In the genomic region with DNA sequence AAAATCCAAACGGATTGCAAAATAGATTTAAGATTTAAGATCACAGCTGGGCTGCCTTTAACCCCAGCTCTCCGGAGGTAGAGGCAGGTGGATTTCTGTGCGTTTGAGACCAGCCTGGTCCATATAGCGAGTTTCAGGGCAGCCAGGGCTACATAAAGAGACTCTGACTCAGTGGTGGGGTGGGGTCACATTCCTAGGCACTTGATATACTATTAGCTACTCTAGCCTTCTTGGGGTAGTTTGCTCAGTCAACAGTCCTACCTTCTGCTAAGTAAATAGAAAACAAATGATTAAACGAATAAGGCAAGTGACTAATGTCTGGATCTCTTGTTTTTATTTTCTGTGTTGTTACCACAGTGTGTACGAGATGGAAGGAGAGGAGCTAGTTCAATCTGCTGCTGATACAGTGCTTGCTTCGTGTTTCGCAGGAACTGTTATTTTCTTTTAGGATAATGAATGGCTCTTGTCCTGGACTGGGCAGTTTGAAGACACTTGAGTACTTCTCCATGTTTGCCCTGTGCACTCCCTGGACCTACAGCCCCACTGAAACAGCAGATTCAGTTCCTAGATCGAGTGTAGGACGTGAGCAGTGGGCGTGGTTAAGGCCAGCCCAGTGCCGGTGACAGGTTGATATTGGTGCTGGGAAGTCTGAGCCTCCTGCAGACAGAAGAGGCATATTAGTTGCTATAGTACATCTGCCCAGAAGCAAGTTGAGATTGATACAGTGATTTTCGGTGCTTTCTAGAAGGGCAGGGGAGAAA, we compare ENCODE assay signal across 17 mouse cellular contexts. TPM values are rescaled to one million over a fixed set of nuclear protein-coding genes. Genes with fewer than 3 reads are reported as not detected.
DNase-seq lines count a peak whose midpoint lies in the region; ATAC-seq and TF ChIP-seq lines count a peak whose summit lies in the region.
"Had no signal": no experiment of that assay in that cellular context is flagged by ENCODE, and none has a peak within 500 bp of the region (broad histone marks: within the 10 kb centered on the region; RNA-seq: fewer than 3 reads in every experiment).

No protein-coding gene starts in this region.

- ATAC-seq in heart, embryonic 15.5 days (replicated peaks; ENCODE audit: insufficient number of reproducible peaks, insufficient read depth, low FRiP score, low read depth), result no peak
- no peak for ATAC-seq in erythroid progenitor cell, adult 5-6 weeks (replicated peaks; ENCODE audit: low FRiP score, poor library complexity, severe bottlenecking)
- ATAC-seq: forebrain, postnatal 0 days; inflammation-experienced regulatory T-cells, adult 6 months; Patski had no signal

- no peak overlapping the region for H3K27ac ChIP-seq in heart, embryonic 15.5 days
- no peak overlapping the region for H3K27ac ChIP-seq in heart, embryonic 10.5 days
- H3K27ac ChIP-seq in embryonic facial prominence, embryonic 10.5 days (replicated peaks), result no peak overlapping the region
- H3K27ac ChIP-seq: gastrocnemius, adult 2 months had no signal

- TF ChIP-seq CTCF in lung, adult 2 months (IDR thresholded peaks at IDR 0.05; ENCODE audit: insufficient read depth, low read length), result no peak

- no peaks in the 10 kb centered on the region for H3K36me3 ChIP-seq in heart, embryonic 15.5 days
- no peaks in the 10 kb centered on the region for H3K36me3 ChIP-seq in heart, embryonic 10.5 days
- H3K36me3 ChIP-seq in megakaryocyte, embryonic 14.5 days (replicated peaks; ENCODE audit: low read length), result no peaks in the 10 kb centered on the region
- H3K36me3 ChIP-seq in embryonic facial prominence, embryonic 10.5 days (replicated peaks), result no peaks in the 10 kb centered on the region

- TF ChIP-seq POLR2A in lung, adult 2 months (IDR thresholded peaks at IDR 0.05; ENCODE audit: borderline replicate concordance, extremely low read depth, low read depth, low read length), result no peak

- 0 out of 2 replicates have a peak overlapping the region, but pooled peaks have one; percentile 30 for H3K4me2 ChIP-seq in heart, embryonic 15.5 days

- H3K27me3 ChIP-seq in heart, embryonic 15.5 days, result no peaks in the 10 kb centered on the region; the same call in 1 of the 2 replicates
- no peaks in the 10 kb centered on the region for H3K27me3 ChIP-seq in heart, embryonic 10.5 days (ENCODE audit: insufficient read depth, poor library complexity, severe bottlenecking)
- H3K27me3 ChIP-seq in megakaryocyte, embryonic 14.5 days (replicated peaks), result peaks cover 20% of the 10 kb centered on the region
- peaks cover 9% of the 10 kb centered on the region for H3K27me3 ChIP-seq in embryonic facial prominence, embryonic 10.5 days (replicated peaks; ENCODE audit: low read depth, poor library complexity, severe bottlenecking)

- H3K4me3 ChIP-seq in heart, embryonic 15.5 days, result no peak overlapping the region
- no peak overlapping the region for H3K4me3 ChIP-seq in heart, embryonic 10.5 days
- H3K4me3 ChIP-seq in lung, adult 2 months (replicated peaks; ENCODE audit: extremely low read depth, low read depth, low read length), result no peak overlapping the region
- peak overlapping the region; percentile 38 for H3K4me3 ChIP-seq in megakaryocyte, embryonic 14.5 days (replicated peaks)
- H3K4me3 ChIP-seq in embryonic facial prominence, embryonic 10.5 days, result no peak overlapping the region
- H3K4me3 ChIP-seq: gastrocnemius, adult 2 months had no signal

- H3K9ac ChIP-seq in heart, embryonic 15.5 days, result no peak overlapping the region
- H3K9ac ChIP-seq: forebrain, postnatal 0 days had no signal

- no peak for DNase-seq in heart, embryonic 10.5 days (ENCODE audit: low spot score)
- DNase-seq in A20 (ENCODE audit: low read depth, low spot score) (peak; percentile 2), adipocyte (ENCODE audit: low spot score) (no peak)
- DNase-seq in lung, adult 2 months, result peak; percentile 20
- no peak for DNase-seq in embryonic facial prominence, embryonic 10.5 days (ENCODE audit: low spot score)
- DNase-seq: cerebellum, adult 9-11 months; embryo, embryonic 11 days; forebrain, postnatal 0 days; gastrocnemius, adult 2 months; kidney, postnatal 25 days; retina, postnatal 1 day; thymus, postnatal 25 days had no signal

- peaks cover 5% of the 10 kb centered on the region for H3K4me1 ChIP-seq in heart, embryonic 15.5 days (replicated peaks)
- H3K4me1 ChIP-seq in heart, embryonic 10.5 days, result no peaks in the 10 kb centered on the region
- H3K4me1 ChIP-seq in lung, adult 2 months (ENCODE audit: control insufficient read depth, insufficient read depth, low read length), result no peaks in the 10 kb centered on the region
- no peaks in the 10 kb centered on the region for H3K4me1 ChIP-seq in megakaryocyte, embryonic 14.5 days
- H3K4me1 ChIP-seq in embryonic facial prominence, embryonic 10.5 days, result no peaks in the 10 kb centered on the region

- WGBS in heart, embryonic 15.5 days, result 58% methylated on average over 13 of the region's 13 CpGs
- 63% methylated on average over 13 of the region's 13 CpGs for WGBS in heart, embryonic 10.5 days
- WGBS in lung, adult 2 months, result 51% methylated on average over 13 of the region's 13 CpGs
- 79% methylated on average over 13 of the region's 13 CpGs for WGBS in embryonic facial prominence, embryonic 10.5 days

- H3K9me3 ChIP-seq in heart, embryonic 15.5 days (replicated peaks), result no peaks in the 10 kb centered on the region
- no peaks in the 10 kb centered on the region for H3K9me3 ChIP-seq in heart, embryonic 10.5 days
- peaks cover 7% of the 10 kb centered on the region for H3K9me3 ChIP-seq in megakaryocyte, embryonic 14.5 days
- H3K9me3 ChIP-seq in embryonic facial prominence, embryonic 10.5 days, result no peaks in the 10 kb centered on the region

RNA-seq across cellular contexts. Expression of a gene that starts 6.9 kb away (rescaled TPM):
- 102 and 121 TPM in 2 replicates for polyA plus RNA-seq in heart, embryonic 15.5 days (2015; fragmentation: Nextera tagmentation; extraction: Ambion mirVana)
- polyA plus RNA-seq in heart, embryonic 10.5 days (2016; fragmentation: Nextera tagmentation; extraction: Ambion mirVana), result 52.2 and 82.7 TPM in 2 replicates
- 4.7 and 6.1 TPM in 2 replicates for polyA plus RNA-seq in lung, adult 2 months (2012; rRNA removed)
- not detected in 2 replicates for polyA plus RNA-seq in megakaryocyte, embryonic 14.5 days (2012; ENCODE audit: insufficient read depth, low replicate concordance)
- polyA plus RNA-seq in embryonic facial prominence, embryonic 10.5 days (2016; fragmentation: Nextera tagmentation; extraction: Ambion mirVana), result 5.5 and 5.7 TPM in 2 replicates
- total RNA-seq in erythroid progenitor cell, adult 5-6 weeks (2015; ENCODE audit: low replicate concordance), result not detected in 2 replicates
- total RNA-seq in erythroid progenitor cell, adult 5-6 weeks (2017; ENCODE audit: low replicate concordance), result 0.30 TPM in 1 of 2 replicates, not detected in the other

Comparison
In these comparisons a context has a peak if more than half of its experiments do, and no peak if none do; other contexts are left out.
1. DNase-seq: peak in A20 (single experiment) and lung, adult 2 months (single experiment); none in heart, embryonic 10.5 days (single experiment), adipocyte (single experiment) and embryonic facial prominence, embryonic 10.5 days (single experiment).